Comparison of ENCODE assay signal across 19 mouse cellular contexts in genomic region chr5:5159521-5159920, GRCm38 (mm10).
A peak's percentile ranks its signal among the peaks of the same experiment; 100 is the strongest.
DNase-seq lines count a peak whose midpoint lies in the region; ATAC-seq and TF ChIP-seq lines count a peak whose summit lies in the region.
"Had no signal": no experiment of that assay in that cellular context is flagged by ENCODE, and none has a peak within 500 bp of the region (broad histone marks: within the 10 kb centered on the region; RNA-seq: fewer than 3 reads in every experiment).

No protein-coding gene starts in this region.

- no peak for TF ChIP-seq POLR2A in brain, embryonic 14.5 days (IDR thresholded peaks at IDR 0.05; ENCODE audit: borderline replicate concordance, extremely low read depth, insufficient read depth, insufficient read length, poor library complexity, severe bottlenecking)

- no peak for DNase-seq in frontal cortex, postnatal 10 days (ENCODE audit: low spot score in 2 of 2)
- DNase-seq in NIH3T3 (ENCODE audit: low read depth), result peak; percentile 24
- peak; percentile 60 for DNase-seq in brain, embryonic 14.5 days (ENCODE audit: low read depth)
- no peak for DNase-seq in left cerebral cortex, postnatal 4 days
- DNase-seq in heart, postnatal 14 days, result no peak
- DNase-seq: adrenal gland, postnatal 14 days; B cell, adult 2 months; cerebellum, adult 2 months; cerebellum, postnatal 14 days; embryo, embryonic 11 days; gastrocnemius, postnatal 10 days; heart, adult 18-20 months; heart, postnatal 10 days; kidney, adult 11 months had no signal

- intact Hi-C loops in left cerebral cortex, postnatal 4 days (cut with DNase I), result no loop called here
- intact Hi-C loops in heart, postnatal 14 days (cut with DNase I), result no loop called here

- peak; percentile 51 for ATAC-seq in frontal cortex, adult (ENCODE audit: low TSS enrichment)
- ATAC-seq: activated CD4-positive, CD25-positive, alpha-beta regulatory T cell, adult 4 months; CD4-positive, CD25-positive, alpha-beta regulatory T cell, adult 4 months; hindbrain, postnatal 0 days; Patski had no signal

- TF ChIP-seq CTCF in brain, embryonic 14.5 days (IDR thresholded peaks at IDR 0.05; ENCODE audit: borderline replicate concordance, extremely low read depth, insufficient read depth, insufficient read length), result no peak

Comparison
In these comparisons a context has a peak if more than half of its experiments do, and no peak if none do; other contexts are left out.
1. DNase-seq: peak in NIH3T3 (single experiment) and brain, embryonic 14.5 days (single experiment); none in frontal cortex, postnatal 10 days (0 of 2), left cerebral cortex, postnatal 4 days (single experiment) and heart, postnatal 14 days (0 of 2).